Mouse (Mus musculus) midbrain, embryonic 13.5 days (tissue): ENCODE data around the gene Efl1. TPM values are rescaled to one million over a fixed set of nuclear protein-coding genes. Genes with fewer than 3 reads are reported as not detected.
"Not testable (repeated sequence)": the region's sequence is repeated elsewhere in the genome, so short reads cannot be mapped to it uniquely, and the experiment has no call there.

Experiments used
- ATAC-seq: fragments of 200-750 bp; cut with Nextera tagmentation; 2 replicates; pipeline ENCODE4 v1.8.0; 2017; ENCODE audit warnings: mild to moderate bottlenecking, moderate TSS enrichment, moderate library complexity
- H3K27ac ChIP-seq: fragments of 300-500 bp; sonication (generic); 2 replicates; pipeline ENCODE4 v1.5.1; 2015; ENCODE audit warnings: inconsistent platforms, mild to moderate bottlenecking, moderate library complexity
- H3K27me3 ChIP-seq: fragments of 300-500 bp; sonication (generic); 2 replicates; pipeline ENCODE4 v1.6.1; 2015; ENCODE audit warnings: mild to moderate bottlenecking, inconsistent platforms
- H3K36me3 ChIP-seq: fragments of 300-500 bp; sonication (generic); 2 replicates; pipeline ENCODE4 v1.6.1; 2015; ENCODE audit warnings: mild to moderate bottlenecking, inconsistent platforms
- H3K4me1 ChIP-seq: fragments of 300-500 bp; sonication (generic); replicated peaks from 2 replicates; pipeline ENCODE4 v1.6.1; 2015; ENCODE audit warnings: inconsistent platforms
- H3K4me2 ChIP-seq: fragments of 300-500 bp; sonication (generic); replicated peaks from 2 replicates; pipeline ENCODE4 v1.6.1; 2015; ENCODE audit warnings: moderate library complexity, mild to moderate bottlenecking, inconsistent platforms
- H3K4me3 ChIP-seq: fragments of 300-500 bp; sonication (generic); replicated peaks from 2 replicates; pipeline ENCODE4 v1.5.1; 2015; ENCODE audit warnings: mild to moderate bottlenecking, inconsistent platforms
- H3K9ac ChIP-seq: fragments of 300-500 bp; sonication (generic); replicated peaks from 2 replicates; pipeline ENCODE4 v1.6.1; 2015; ENCODE audit warnings: mild to moderate bottlenecking, inconsistent platforms
- H3K9me3 ChIP-seq: fragments of 300-500 bp; sonication (generic); 2 replicates; pipeline ENCODE4 v1.6.1; 2016; ENCODE audit warnings: mild to moderate bottlenecking, inconsistent platforms
- WGBS: fragments of 180-500 bp; shearing (Covaris S2); methylation state at CpG from one replicate; pipeline ENCODE4 v1.1.7; 2015; 5-methylcytosine and 5-hydroxymethylcytosine counted together
- polyA plus RNA-seq: library from polyadenylated mRNA; unstranded; fragments of >200 nt; fragmentation: Nextera tagmentation; extraction: Ambion mirVana; gene quantifications from 2 replicates; pipeline ENCODE4 v1.2.1, GENCODE M21; 2015

The Efl1 gene
- polyA plus RNA-seq, 1 experiment from 2014 or later, result 20.1 TPM

DNA sequence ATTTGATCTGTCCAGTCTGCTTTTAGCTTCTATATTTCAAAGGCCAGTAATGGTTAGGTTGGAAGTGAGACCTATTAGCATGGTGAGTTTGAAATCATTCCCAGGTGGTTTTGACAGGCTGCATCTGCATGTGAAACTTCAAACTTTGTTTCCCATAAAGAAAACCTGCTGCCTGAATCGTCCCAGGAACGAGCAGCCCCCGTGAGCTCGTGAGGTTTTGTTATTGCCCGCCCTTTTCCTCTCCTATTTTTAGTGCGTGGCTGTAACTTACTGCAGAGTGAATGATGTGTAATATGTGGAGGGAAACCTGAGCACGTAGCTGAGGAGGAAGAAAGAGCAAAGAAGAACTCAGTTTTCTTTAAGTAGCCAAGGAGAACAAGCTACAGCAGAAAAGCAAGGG, 72.5 kb downstream of the Efl1 start:
- no peaks in the 10 kb centered on the region for H3K36me3 ChIP-seq
- no peaks in the 10 kb centered on the region for H3K27me3 ChIP-seq
- H3K4me1 ChIP-seq, result peaks cover 35% of the 10 kb centered on the region
- no peak overlapping the region for H3K4me2 ChIP-seq
- ATAC-seq, result no peak
- 82% methylated on average over 7 of the region's 7 CpGs for WGBS
- no peak overlapping the region for H3K27ac ChIP-seq
- H3K9ac ChIP-seq, result no peak overlapping the region
- no peak overlapping the region for H3K4me3 ChIP-seq
- no peaks in the 10 kb centered on the region for H3K9me3 ChIP-seq

GRCm38 (mm10) chr7:82722486-82723123, 74.2 kb downstream of the Efl1 start:
- Histone ChIP-seq H3K4me2 (no peak overlapping the region), H3K36me3 (no peaks in the 10 kb centered on the region), H3K9me3 (no peaks in the 10 kb centered on the region), H3K27ac (no peak overlapping the region), H3K27me3 (no peaks in the 10 kb centered on the region), H3K9ac (no peak overlapping the region), H3K4me1 (peaks cover 23% of the 10 kb centered on the region), H3K4me3 (no peak overlapping the region)
- ATAC-seq, result no peak
- 86% methylated on average over 7 of the region's 7 CpGs for WGBS

GRCm38 (mm10) chr7:82723151-82723871, 74.9 kb downstream of the Efl1 start:
- Histone ChIP-seq H3K4me2 (no peak overlapping the region), H3K27me3 (no peaks in the 10 kb centered on the region), H3K36me3 (no peaks in the 10 kb centered on the region), H3K9ac (no peak overlapping the region), H3K4me3 (no peak overlapping the region), H3K9me3 (no peaks in the 10 kb centered on the region), H3K27ac (no peak overlapping the region), H3K4me1 (peaks cover 23% of the 10 kb centered on the region)
- ATAC-seq, result no peak
- 70% methylated on average over 7 of the region's 7 CpGs for WGBS

GRCm38 (mm10) chr7:82724491-82724890, 76.1 kb downstream of the Efl1 start:
- Histone ChIP-seq H3K4me1 (peaks cover 23% of the 10 kb centered on the region), H3K9ac (no peak overlapping the region), H3K27me3 (no peaks in the 10 kb centered on the region), H3K27ac (no peak overlapping the region), H3K4me3 (no peak overlapping the region), H3K36me3 (no peaks in the 10 kb centered on the region), H3K9me3 (no peaks in the 10 kb centered on the region), H3K4me2 (no peak overlapping the region)
- ATAC-seq, result no peak
- 18% methylated on average over 3 of the region's 3 CpGs for WGBS

- Histone ChIP-seq H3K36me3 (no peaks in the 10 kb centered on the region), H3K27ac (no peak overlapping the region), H3K9me3 (no peaks in the 10 kb centered on the region), H3K9ac (no peak overlapping the region), H3K27me3 (no peaks in the 10 kb centered on the region), H3K4me1 (peaks cover 18% of the 10 kb centered on the region), H3K4me2 (no peak overlapping the region), H3K4me3 (no peak overlapping the region)
- ATAC-seq, result no peak
- 34% methylated on average over 5 of the region's 5 CpGs for WGBS
Measured at GRCm38 (mm10) chr7:82725006-82725636, 76.7 kb downstream of the Efl1 start.

DNA sequence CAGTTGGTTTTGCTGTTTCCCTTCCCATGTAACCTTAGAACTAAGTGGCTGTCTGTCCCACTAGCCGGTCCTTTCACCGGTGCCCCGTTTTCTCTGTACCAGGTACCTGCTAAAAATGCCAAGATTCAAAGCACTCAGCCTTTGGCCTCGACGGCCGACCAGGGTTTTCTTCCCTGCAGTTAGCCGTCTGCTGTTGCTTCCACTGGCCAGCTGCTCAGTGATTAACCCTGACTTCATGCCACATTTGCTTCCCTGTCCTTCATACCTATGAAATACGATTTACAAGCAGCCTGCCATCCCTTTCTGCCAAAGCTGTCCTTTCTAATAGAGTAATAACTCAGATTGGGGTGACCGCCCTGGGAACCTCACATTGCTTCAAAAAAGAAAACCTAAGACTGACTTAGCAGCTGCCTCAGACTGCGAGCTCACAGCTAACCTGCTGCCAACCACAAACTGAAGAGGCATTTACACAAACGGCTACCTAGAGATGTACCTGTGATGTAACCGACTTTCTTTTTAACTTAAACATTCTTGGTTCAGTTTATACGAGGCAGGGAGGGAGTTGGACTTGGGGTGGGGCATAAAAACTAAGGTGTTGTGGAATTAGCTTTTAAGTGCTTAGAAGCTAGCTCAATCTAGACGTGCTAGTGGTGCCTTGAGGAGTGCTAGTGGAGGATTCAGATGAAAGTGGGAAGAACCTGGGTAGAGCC, 77.5 kb downstream of the Efl1 start:
- peaks cover 16% of the 10 kb centered on the region for H3K4me1 ChIP-seq
- H3K27me3 ChIP-seq, result no peaks in the 10 kb centered on the region
- no peak for ATAC-seq
- H3K4me3 ChIP-seq, result no peak overlapping the region
- WGBS, result 69% methylated on average over 14 of the region's 14 CpGs
- no peaks in the 10 kb centered on the region for H3K36me3 ChIP-seq
- H3K9ac ChIP-seq, result no peak overlapping the region
- no peak overlapping the region for H3K27ac ChIP-seq
- no peak overlapping the region for H3K4me2 ChIP-seq
- no peaks in the 10 kb centered on the region for H3K9me3 ChIP-seq

- Histone ChIP-seq H3K27ac (no peak overlapping the region), H3K4me1 (peaks cover 16% of the 10 kb centered on the region), H3K4me2 (no peak overlapping the region), H3K27me3 (no peaks in the 10 kb centered on the region), H3K4me3 (no peak overlapping the region), H3K36me3 (no peaks in the 10 kb centered on the region), H3K9ac (no peak overlapping the region), H3K9me3 (no peaks in the 10 kb centered on the region)
- no peak for ATAC-seq
- WGBS, result 29% methylated on average over 5 of the region's 5 CpGs
Measured at GRCm38 (mm10) chr7:82727066-82727465, 78.7 kb downstream of the Efl1 start.

DNA sequence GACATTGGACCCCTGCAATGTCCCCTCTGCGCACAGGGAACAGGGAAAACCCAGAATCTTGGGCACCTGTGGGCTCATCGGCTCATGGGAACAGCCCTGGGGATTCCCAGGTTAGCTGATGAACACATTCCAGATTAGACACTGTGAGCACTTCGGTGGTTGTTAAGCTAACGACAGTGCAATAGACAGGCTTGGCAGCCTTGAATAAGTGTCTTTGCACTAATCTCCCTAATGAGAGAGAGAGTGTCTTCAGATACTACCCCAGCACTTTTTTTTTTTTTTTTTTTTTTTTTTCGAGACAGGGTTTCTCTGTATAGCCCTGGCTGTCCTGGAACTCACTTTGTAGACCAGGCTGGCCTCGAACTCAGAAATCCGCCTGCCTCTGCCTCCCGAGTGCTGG, 80.6 kb downstream of the Efl1 start:
- H3K9ac ChIP-seq, H3K4me3 ChIP-seq, H3K4me2 ChIP-seq, ATAC-seq, H3K9me3 ChIP-seq, H3K27me3 ChIP-seq, H3K27ac ChIP-seq, H3K36me3 ChIP-seq: not testable (repeated sequence)
- WGBS, result 85% methylated on average over 6 of the region's 8 CpGs
- peaks cover 16% of the 10 kb centered on the region for H3K4me1 ChIP-seq

DNA sequence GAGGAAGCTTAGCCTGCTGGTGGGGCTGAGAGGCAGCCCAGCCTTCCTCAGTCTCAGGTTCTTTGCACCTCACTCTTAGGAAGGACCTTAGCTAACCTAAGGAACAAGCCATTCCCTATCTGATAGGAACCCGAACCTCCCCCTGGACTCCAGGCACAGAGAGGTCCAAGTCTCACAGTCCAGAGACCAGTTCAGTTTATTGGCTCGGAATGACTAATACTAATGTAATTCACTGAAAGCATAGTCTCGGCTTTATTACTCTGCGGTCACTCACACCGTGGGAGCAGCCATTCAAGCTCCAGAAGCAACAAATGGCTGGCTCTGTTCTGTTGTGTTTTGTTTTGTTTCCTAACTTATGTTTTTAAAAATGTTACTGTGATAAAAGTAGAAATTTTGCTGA, 84.7 kb downstream of the Efl1 start:
- Histone ChIP-seq H3K4me2 (no peak overlapping the region), H3K27ac (no peak overlapping the region), H3K36me3 (peaks cover 5% of the 10 kb centered on the region; the same call in 1 of the 2 replicates), H3K4me1 (no peaks in the 10 kb centered on the region), H3K9ac (no peak overlapping the region), H3K27me3 (no peaks in the 10 kb centered on the region), H3K9me3 (no peaks in the 10 kb centered on the region), H3K4me3 (no peak overlapping the region)
- 94% methylated on average over 5 of the region's 5 CpGs for WGBS
- ATAC-seq, result no peak

DNA sequence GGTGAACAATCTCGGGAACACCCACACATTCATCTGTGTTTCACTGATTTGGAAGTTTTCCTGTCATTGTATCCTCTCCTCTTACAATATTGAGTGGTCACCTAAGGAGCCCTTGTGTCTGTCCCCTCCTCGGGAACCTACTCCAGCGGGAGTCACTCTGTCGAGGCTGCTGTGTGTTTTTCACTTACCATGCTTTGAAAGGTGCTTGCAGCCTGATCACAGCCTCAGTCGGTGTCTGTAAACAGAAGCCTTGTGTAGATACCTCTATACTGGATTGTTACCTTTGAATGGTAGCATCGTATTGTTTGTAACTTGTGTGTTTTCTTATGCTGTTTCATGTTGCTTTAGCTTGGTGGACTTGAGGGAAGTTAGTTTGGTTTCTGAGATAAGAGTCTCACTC, 85.6 kb downstream of the Efl1 start:
- H3K36me3 ChIP-seq, result peaks cover 5% of the 10 kb centered on the region; the same call in 1 of the 2 replicates
- no peak overlapping the region for H3K9ac ChIP-seq
- no peaks in the 10 kb centered on the region for H3K27me3 ChIP-seq
- 90% methylated on average over 6 of the region's 6 CpGs for WGBS
- H3K4me1 ChIP-seq, result no peaks in the 10 kb centered on the region
- H3K4me2 ChIP-seq, result no peak overlapping the region
- no peak overlapping the region for H3K4me3 ChIP-seq
- no peak overlapping the region for H3K27ac ChIP-seq
- H3K9me3 ChIP-seq, result no peaks in the 10 kb centered on the region
- no peak for ATAC-seq

DNA sequence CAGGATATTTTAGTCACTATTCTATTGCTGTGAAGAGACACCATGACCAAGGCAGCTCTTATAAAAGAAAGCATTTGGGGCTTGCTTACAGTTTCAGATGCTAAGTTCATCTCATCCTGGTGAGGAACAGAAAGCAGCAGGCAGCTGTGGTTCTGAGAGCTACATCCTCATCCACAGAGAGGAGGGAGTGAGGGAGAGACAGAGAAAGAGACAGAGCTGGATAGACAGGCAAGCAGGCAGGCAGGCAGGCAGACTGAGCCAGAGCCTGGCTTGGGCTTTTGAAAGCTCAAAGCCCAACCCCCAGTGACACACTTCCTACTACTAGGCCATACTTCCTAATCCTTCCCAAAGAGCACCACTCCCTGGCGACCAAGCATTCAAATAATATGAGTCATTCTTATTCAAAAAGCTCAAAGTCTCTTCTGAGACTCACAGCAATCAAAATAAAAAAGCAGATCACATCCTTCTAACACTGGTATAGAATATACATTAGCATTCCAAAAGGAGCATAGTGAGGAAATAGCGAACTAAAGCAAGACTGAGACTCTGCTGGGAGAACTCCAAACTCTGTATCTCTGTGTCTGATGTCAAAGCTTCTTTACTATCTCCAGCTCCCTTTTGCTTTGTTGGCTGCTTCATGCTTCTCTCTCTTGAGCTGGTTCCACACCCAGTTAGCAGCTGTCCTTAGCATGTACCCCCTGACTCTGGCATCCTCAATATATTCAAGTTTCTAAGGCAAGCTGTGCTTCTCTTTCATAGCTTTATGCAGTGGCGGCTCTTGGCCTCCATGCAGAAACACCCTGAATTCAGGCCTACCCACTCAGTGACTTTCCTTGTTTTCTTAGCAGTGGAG, 86.6 kb downstream of the Efl1 start:
- no peak for ATAC-seq
- H3K9ac ChIP-seq, result no peak overlapping the region
- H3K4me2 ChIP-seq, result no peak overlapping the region
- H3K9me3 ChIP-seq, result no peaks in the 10 kb centered on the region
- H3K36me3 ChIP-seq, result peaks cover 5% of the 10 kb centered on the region; the same call in 1 of the 2 replicates
- no peaks in the 10 kb centered on the region for H3K4me1 ChIP-seq
- H3K27ac ChIP-seq, result no peak overlapping the region
- WGBS, result 68% methylated on average over 3 of the region's 3 CpGs
- no peak overlapping the region for H3K4me3 ChIP-seq
- no peaks in the 10 kb centered on the region for H3K27me3 ChIP-seq
